Mouse (Mus musculus) ES-E14 (cell line): ENCODE measurements around the gene Atf2. TPM values are rescaled to one million over a fixed set of nuclear protein-coding genes. Genes with fewer than 3 reads are reported as not detected.
A peak's percentile ranks its signal among the peaks of the same experiment; 100 is the strongest.
"Not testable (repeated sequence)": the region's sequence is repeated elsewhere in the genome, so short reads cannot be mapped to it uniquely, and the experiment has no call there.

ENCODE experiments used
- DNase-seq: peaks from one replicate; pipeline ENCODE4 v3.0.0-alpha.2; 2013; ENCODE audit warnings: low read depth, low spot score
- H3K27ac ChIP-seq: 2 replicates; pipeline ENCODE4 v1.5.1; 2012; ENCODE audit warnings: low read depth, mild to moderate bottlenecking, low read length, moderate library complexity, mixed read lengths; ENCODE audit not compliant: poor library complexity, insufficient read depth, severe bottlenecking
- H3K36me3 ChIP-seq: 2 replicates; pipeline ENCODE4 v1.6.1; 2012; ENCODE audit warnings: mild to moderate bottlenecking, low read length, moderate library complexity, mixed read lengths; ENCODE audit not compliant: control insufficient read depth, poor library complexity, insufficient read depth, severe bottlenecking
- H3K4me1 ChIP-seq, 2 experiments: fragments of 150-350 bp in 1 of 2; sonication (generic) in 1 of 2; 2 replicates each; pipeline ENCODE4 v1.6.1; 2012; ENCODE audit warnings: low read length in 2 of 2, mild to moderate bottlenecking in 1 of 2, mixed read lengths in 1 of 2; ENCODE audit not compliant: control insufficient read depth in 2 of 2, insufficient read depth in 2 of 2, poor library complexity in 1 of 2
- H3K4me3 ChIP-seq, 2 experiments: fragments of 150-350 bp in 1 of 2; sonication (generic) in 1 of 2; 2 replicates each; pipeline ENCODE4 v1.5.1; 2012; ENCODE audit warnings: low read length in 2 of 2, low read depth in 1 of 2, mild to moderate bottlenecking in 1 of 2, mixed read lengths in 1 of 2; ENCODE audit not compliant: insufficient read depth in 1 of 2, poor library complexity in 1 of 2, severe bottlenecking in 1 of 2
- H3K9ac ChIP-seq: 2 replicates; pipeline ENCODE4 v1.6.1; 2012; ENCODE audit warnings: low read depth, mild to moderate bottlenecking, low read length, mixed read lengths; ENCODE audit not compliant: poor library complexity, insufficient read depth, severe bottlenecking
- H3K9me3 ChIP-seq: fragments of 150-350 bp; sonication (generic); 2 replicates; pipeline ENCODE4 v1.6.1; 2012; ENCODE audit warnings: low read depth, mild to moderate bottlenecking, low read length; ENCODE audit not compliant: control insufficient read depth, insufficient read depth
- CHD2 ChIP-seq: IDR thresholded peaks from 2 replicates; pipeline ENCODE4 v1.6.1; 2014; ENCODE audit warnings: mild to moderate bottlenecking, low read depth, low read length, inconsistent platforms
- HCFC1 ChIP-seq: IDR thresholded peaks from 2 replicates; pipeline ENCODE4 v1.6.1; 2012; ENCODE audit warnings: low read length, inconsistent platforms, borderline replicate concordance; ENCODE audit not compliant: insufficient read depth
- MAFK ChIP-seq: IDR thresholded peaks from 2 replicates; pipeline ENCODE4 v1.6.1; 2014; ENCODE audit warnings: mild to moderate bottlenecking, low read depth, low read length, inconsistent platforms; ENCODE audit not compliant: insufficient read depth
- ZC3H11A ChIP-seq: IDR thresholded peaks from 2 replicates; pipeline ENCODE4 v1.6.1; 2012; ENCODE audit warnings: low read depth, mild to moderate bottlenecking, inconsistent platforms, low read length, borderline replicate concordance
- ZNF384 ChIP-seq: IDR thresholded peaks from 2 replicates; pipeline ENCODE4 v1.6.1; 2012; ENCODE audit warnings: low read depth, low read length, inconsistent platforms
- in situ Hi-C, 2 experiments: fragments of 600-800 bp; cut with MboI; formaldehyde crosslinking; loops; one replicate each; pipeline ENCODE4 v1.15.1; 2025; ENCODE audit warnings: low sequenced_read_pairs in 2 of 2, inconsistent platforms in 1 of 2; ENCODE audit not compliant: unreplicated experiment in 2 of 2
- total RNA-seq: library from RNA; depleted of rRNA; stranded (reverse); fragments of 300-350 nt; gene quantifications from 2 replicates; pipeline ENCODE4 v1.2.3, GENCODE M21; 2012

Atf2 gene
- total RNA-seq, 1 experiment = 55.7 TPM

DNA sequence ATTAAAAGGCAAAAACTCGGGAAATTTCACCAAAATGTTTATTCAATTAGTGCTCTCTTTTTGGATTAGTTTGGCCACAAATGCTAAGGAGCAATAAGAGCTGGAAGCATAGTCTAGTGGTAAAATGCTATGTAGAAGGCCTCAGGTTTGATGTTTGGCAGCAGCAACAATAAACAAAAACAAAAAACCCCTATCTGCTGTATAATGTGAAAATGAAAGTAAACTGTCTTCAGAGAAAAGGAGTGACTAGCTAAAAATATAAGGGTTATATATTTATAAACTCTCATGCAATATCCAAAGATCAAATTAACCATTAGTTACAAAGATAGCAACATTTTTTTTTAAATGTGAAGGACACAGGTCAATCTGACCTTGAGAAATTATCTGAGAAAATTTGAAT lies 36.2 kb downstream of the Atf2 start:
- no peak overlapping the region for H3K9ac ChIP-seq
- H3K4me1 ChIP-seq = peaks cover 0 to 2% of the 10 kb centered on the region in 2 experiments; a peak in 2 of 4 replicates
- in situ Hi-C loops = no loop called here
- no peak for DNase-seq
- TF ChIP-seq HCFC1 = no peak
- no peak overlapping the region for H3K4me3 ChIP-seq
- no peaks in the 10 kb centered on the region for H3K36me3 ChIP-seq
- H3K9me3 ChIP-seq = no peaks in the 10 kb centered on the region
- no peak overlapping the region for H3K27ac ChIP-seq

DNA sequence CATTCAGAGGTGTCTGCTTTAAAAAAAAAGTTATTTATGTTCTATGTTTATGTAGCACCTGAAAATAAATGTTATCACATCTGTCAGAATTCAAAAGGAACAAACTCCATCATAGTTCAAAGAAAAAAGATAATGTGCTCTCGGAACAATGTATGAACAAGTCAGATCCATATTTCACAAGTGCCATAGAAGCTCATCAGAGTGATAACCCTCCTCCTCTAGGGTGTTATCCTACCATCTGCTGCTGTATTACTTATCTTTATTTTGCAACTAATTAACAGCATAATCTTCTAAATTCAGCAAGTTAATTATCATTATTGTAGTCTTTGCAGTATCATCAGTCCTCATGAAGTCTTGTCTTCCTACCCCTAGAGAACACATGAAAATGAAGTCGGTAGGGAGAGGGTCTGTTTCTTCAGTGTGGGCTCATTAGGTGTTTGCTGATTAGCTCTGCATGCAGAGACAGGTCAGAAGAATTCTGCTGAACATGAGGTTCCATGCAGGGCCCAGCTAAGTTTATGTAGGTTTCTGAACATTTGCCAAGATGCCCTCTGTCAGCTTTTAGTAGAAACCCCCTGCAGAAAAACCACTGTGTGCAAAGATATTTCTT lies 57.9 kb downstream of the Atf2 start:
- Histone ChIP-seq H3K9ac (no peak overlapping the region), H3K4me1 (no peaks in the 10 kb centered on the region), H3K36me3 (no peaks in the 10 kb centered on the region), H3K4me3 (no peak overlapping the region), H3K9me3 (no peaks in the 10 kb centered on the region), H3K27ac (no peak overlapping the region)
- no peak for DNase-seq
- in situ Hi-C loops = no loop called here
- TF ChIP-seq CHD2 = no peak
- TF ChIP-seq ZNF384 = no peak
- no peak for TF ChIP-seq ZC3H11A
- no peak for TF ChIP-seq HCFC1
- TF ChIP-seq MAFK = no peak

DNA sequence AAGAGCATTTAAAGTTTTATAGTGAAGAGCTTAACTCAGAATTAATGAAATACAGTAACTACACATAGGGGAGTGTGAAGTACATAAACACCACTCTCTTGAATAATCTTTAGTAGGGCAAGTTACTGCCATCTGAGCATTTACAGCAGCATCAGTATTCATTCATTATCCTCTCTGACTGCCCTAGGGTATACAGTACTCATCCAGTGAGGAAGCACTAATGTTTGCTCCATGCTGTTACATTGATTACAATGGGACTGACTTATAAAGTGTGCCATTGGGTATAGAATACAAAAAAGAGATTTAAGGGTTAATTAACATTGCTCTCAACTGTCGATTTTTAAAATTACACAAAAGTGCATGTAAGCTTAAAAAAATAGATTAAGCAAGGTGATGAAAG lies 59.2 kb downstream of the Atf2 start:
- TF ChIP-seq ZC3H11A = no peak
- no peak for TF ChIP-seq HCFC1
- no peak for TF ChIP-seq ZNF384
- TF ChIP-seq CHD2 = no peak
- no peak for TF ChIP-seq MAFK
- in situ Hi-C loops = no loop called here
- no peaks in the 10 kb centered on the region; the same call in 1 of the 2 replicates for H3K36me3 ChIP-seq

DNA sequence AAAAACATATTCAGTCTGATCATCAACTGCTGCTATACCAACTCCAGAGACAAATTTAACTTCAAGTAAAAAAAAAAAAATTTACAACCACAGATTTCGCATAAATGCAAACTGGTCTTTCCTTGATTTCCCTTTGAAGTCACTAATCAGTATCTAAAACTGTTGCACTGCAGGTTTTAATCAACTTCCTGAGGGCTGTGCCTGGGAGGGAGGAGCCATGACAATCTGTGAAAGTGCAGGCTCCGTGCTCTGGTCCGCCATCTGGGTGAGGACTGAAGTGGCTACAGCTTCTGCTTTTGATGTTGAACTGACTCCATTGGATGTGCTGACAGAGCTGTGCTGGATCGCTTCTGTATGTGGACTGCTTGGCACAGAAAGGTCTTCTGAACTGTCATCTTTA lies 73.7 kb downstream of the Atf2 start:
- H3K27ac ChIP-seq = no peak overlapping the region
- H3K9ac ChIP-seq = no peak overlapping the region
- H3K9me3 ChIP-seq = no peaks in the 10 kb centered on the region
- H3K36me3 ChIP-seq = peaks cover 2% of the 10 kb centered on the region
- no peak overlapping the region for H3K4me3 ChIP-seq
- no peak for DNase-seq
- H3K4me1 ChIP-seq = no peaks in the 10 kb centered on the region
- no peak for TF ChIP-seq MAFK
- TF ChIP-seq CHD2 = no peak
- no peak for TF ChIP-seq HCFC1
- no peak for TF ChIP-seq ZC3H11A
- no peak for TF ChIP-seq ZNF384
- in situ Hi-C loops = no loop called here

More for the DNA sequence above, 59.2 kb downstream of the Atf2 start:
- Histone ChIP-seq H3K4me3 (no peak overlapping the region), H3K9ac (no peak overlapping the region), H3K27ac (no peak overlapping the region), H3K4me1 (no peaks in the 10 kb centered on the region), H3K9me3 (no peaks in the 10 kb centered on the region)
- no peak for DNase-seq

DNA sequence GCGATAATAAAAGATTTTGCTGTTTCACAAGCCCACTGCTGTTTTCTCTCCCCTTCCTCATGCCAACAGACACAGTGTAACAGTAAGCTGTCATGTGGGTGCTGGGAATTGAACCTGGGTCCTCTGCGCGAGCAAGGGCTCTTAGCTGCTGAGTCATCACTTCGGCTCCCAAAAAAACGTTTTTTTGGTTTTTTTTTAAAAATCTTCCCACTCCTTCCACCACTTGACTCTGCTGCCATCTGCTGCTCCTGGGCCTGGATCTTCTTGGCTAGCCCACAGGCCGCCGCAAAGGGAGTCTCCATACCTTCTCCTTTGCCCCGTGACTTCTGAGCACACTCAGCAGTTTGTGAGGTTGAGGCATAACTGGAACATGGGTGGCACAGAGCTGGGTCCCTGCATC lies 84.8 kb downstream of the Atf2 start:
- no peaks in the 10 kb centered on the region for H3K4me1 ChIP-seq
- H3K9me3 ChIP-seq = no peaks in the 10 kb centered on the region
- H3K4me3 ChIP-seq = no peak overlapping the region
- no peak for DNase-seq
- no peaks in the 10 kb centered on the region for H3K36me3 ChIP-seq
- TF ChIP-seq ZNF384 (no peak), ZC3H11A (no peak), MAFK (peak; percentile 92)
- H3K27ac ChIP-seq = no peak overlapping the region
- in situ Hi-C loops = no loop called here
- H3K9ac ChIP-seq = no peak overlapping the region

DNA sequence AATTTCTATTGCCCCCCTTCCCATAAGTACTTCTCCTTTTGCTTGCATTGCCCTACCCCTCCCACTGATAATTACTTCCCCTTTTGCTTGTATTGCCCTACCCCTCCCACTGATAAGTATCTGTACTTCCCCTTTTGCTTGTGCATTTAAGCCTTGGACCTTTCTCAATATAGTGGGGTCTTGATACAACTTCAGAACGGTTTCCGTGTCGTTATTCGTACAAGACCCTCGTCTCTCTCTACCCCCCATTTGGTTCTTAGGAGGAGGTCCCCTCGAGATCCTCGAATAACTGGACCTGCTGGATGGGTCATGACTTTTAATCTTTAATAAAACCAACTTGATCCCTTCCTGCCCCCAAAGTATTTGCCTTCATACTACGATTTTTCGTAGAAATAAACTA lies 92.3 kb downstream of the Atf2 start:
- H3K4me3 ChIP-seq, H3K36me3 ChIP-seq, H3K27ac ChIP-seq, DNase-seq, H3K9ac ChIP-seq, in situ Hi-C loops, H3K9me3 ChIP-seq, H3K4me1 ChIP-seq: not testable (repeated sequence)
